Mouse (Mus musculus) cerebellum, adult (tissue): ENCODE measurements around the gene Rcbtb2.

Experiments
- ATAC-seq: cut with Nextera tagmentation; 2 replicates; pipeline ENCODE4 v1.9.2; 2017; ENCODE audit warnings: mild to moderate bottlenecking, moderate library complexity, mixed read lengths; ENCODE audit not compliant: insufficient number of reproducible peaks, low FRiP score, low TSS enrichment

The Rcbtb2 gene

GRCm38 (mm10) chr14:73181144-73181543 is 58.3 kb downstream of the Rcbtb2 start:
- ATAC-seq = no peak

- no peak for ATAC-seq
These were observed 64.0 kb downstream of the Rcbtb2 start for GRCm38 (mm10) chr14:73186875-73187274.

GRCm38 (mm10) chr14:73199058-73199457 is 76.2 kb downstream of the Rcbtb2 start:
- ATAC-seq = no peak

GRCm38 (mm10) chr14:73201447-73201846 is 78.6 kb downstream of the Rcbtb2 start:
- ATAC-seq = no peak

- ATAC-seq = 0 out of 2 replicates have a peak, but pooled peaks have one; percentile 36
These were observed 81.2 kb downstream of the Rcbtb2 start for GRCm38 (mm10) chr14:73204016-73204415.

GRCm38 (mm10) chr14:73209262-73209661 is 86.4 kb downstream of the Rcbtb2 start:
- no peak for ATAC-seq

- ATAC-seq = no peak
These were observed 87.4 kb downstream of the Rcbtb2 start for GRCm38 (mm10) chr14:73210196-73210595.

- no peak for ATAC-seq
These were observed 88.6 kb downstream of the Rcbtb2 start for GRCm38 (mm10) chr14:73211477-73211876.

GRCm38 (mm10) chr14:73217062-73217461 is 94.2 kb downstream of the Rcbtb2 start:
- ATAC-seq = peak; percentile 76

GRCm38 (mm10) chr14:73222316-73222970 is 99.6 kb downstream of the Rcbtb2 start:
- ATAC-seq = no peak

- peak; percentile 40; the same call in 1 of the 2 replicates for ATAC-seq
These were observed 103.5 kb downstream of the Rcbtb2 start for GRCm38 (mm10) chr14:73226346-73226745.

- no peak for ATAC-seq
These were observed 104.0 kb downstream of the Rcbtb2 start for GRCm38 (mm10) chr14:73226849-73227248.

GRCm38 (mm10) chr14:73231286-73231982 is 108.6 kb downstream of the Rcbtb2 start:
- ATAC-seq = no peak

GRCm38 (mm10) chr14:73234468-73235031 is 111.7 kb downstream of the Rcbtb2 start:
- no peak for ATAC-seq

- no peak for ATAC-seq
These were observed 115.0 kb downstream of the Rcbtb2 start, which contains the start of gene Lpar6 for GRCm38 (mm10) chr14:73237848-73238321. Gene Lpar6, plus strand, starts transcription at chr14:73237895.

- no peak for ATAC-seq
These were observed 115.8 kb downstream of the Rcbtb2 start for GRCm38 (mm10) chr14:73238498-73239250.

- ATAC-seq = no peak
These were observed 116.5 kb downstream of the Rcbtb2 start for GRCm38 (mm10) chr14:73239291-73239690.

GRCm38 (mm10) chr14:73239857-73240256 is 117.0 kb downstream of the Rcbtb2 start:
- no peak for ATAC-seq

- no peak for ATAC-seq
These were observed 121.3 kb downstream of the Rcbtb2 start for GRCm38 (mm10) chr14:73244061-73244597.

- no peak for ATAC-seq
These were observed 127.2 kb downstream of the Rcbtb2 start for GRCm38 (mm10) chr14:73250056-73250455.
